Mouse (Mus musculus) forebrain, embryonic 16.5 days (tissue): Measurements from ENCODE around the gene Slfn5. TPM values are rescaled to one million over a fixed set of nuclear protein-coding genes. Genes with fewer than 3 reads are reported as not detected.
A peak's percentile ranks its signal among the peaks of the same experiment; 100 is the strongest.

Experiments used
- ATAC-seq: fragments of 200-750 bp; cut with Nextera tagmentation; 2 replicates; pipeline ENCODE4 v1.8.0; 2017; ENCODE audit warnings: mild to moderate bottlenecking, moderate library complexity
- H3K27ac ChIP-seq: fragments of 300-500 bp; sonication (generic); 2 replicates; pipeline ENCODE4 v1.5.1; 2014; ENCODE audit warnings: low read length, control low read depth
- H3K27me3 ChIP-seq: fragments of 300-500 bp; sonication (generic); replicated peaks from 2 replicates; pipeline ENCODE4 v1.6.1; 2014; ENCODE audit warnings: low read length; ENCODE audit not compliant: control insufficient read depth, insufficient read depth
- H3K36me3 ChIP-seq: fragments of 300-500 bp; sonication (generic); 2 replicates; pipeline ENCODE4 v1.6.1; 2014; ENCODE audit not compliant: control insufficient read depth, insufficient read depth
- H3K4me1 ChIP-seq: fragments of 300-500 bp; sonication (generic); replicated peaks from 2 replicates; pipeline ENCODE4 v1.6.1; 2014; ENCODE audit warnings: low read length; ENCODE audit not compliant: control insufficient read depth, insufficient read depth
- H3K4me2 ChIP-seq: fragments of 300-500 bp; sonication (generic); 2 replicates; pipeline ENCODE4 v1.6.1; 2014; ENCODE audit warnings: mild to moderate bottlenecking, low read length, control low read depth
- H3K4me3 ChIP-seq: fragments of 300-500 bp; sonication (generic); replicated peaks from 2 replicates; pipeline ENCODE4 v1.5.1; 2014; ENCODE audit warnings: mild to moderate bottlenecking, low read length, control low read depth
- H3K9ac ChIP-seq: fragments of 300-500 bp; sonication (generic); replicated peaks from 2 replicates; pipeline ENCODE4 v1.6.1; 2014; ENCODE audit warnings: low read depth, low read length, control low read depth
- H3K9me3 ChIP-seq: fragments of 300-500 bp; sonication (generic); 2 replicates; pipeline ENCODE4 v1.6.1; 2016; ENCODE audit warnings: low read length; ENCODE audit not compliant: control insufficient read depth
- WGBS: fragments of 180-500 bp; shearing (Covaris S2); extraction: QIAGEN DNeasy Blood & Tissue Kit; methylation state at CpG from one replicate; pipeline ENCODE4 v1.1.7; 2014; 5-methylcytosine and 5-hydroxymethylcytosine counted together
- polyA plus RNA-seq: library from polyadenylated mRNA; unstranded; fragments of >200 nt; fragmentation: Nextera tagmentation; extraction: Ambion mirVana; gene quantifications from 2 replicates; pipeline ENCODE4 v1.2.1, GENCODE M21; 2015

The Slfn5 gene
- polyA plus RNA-seq, 1 experiment from 2014 or later = 1.8 TPM

- Histone ChIP-seq H3K27me3 (peaks cover 40% of the 10 kb centered on the region), H3K36me3 (no peaks in the 10 kb centered on the region)
These were observed 18.0 kb upstream of the Slfn5 start for GRCm38 (mm10) chr11:82933186-82933585.

GRCm38 (mm10) chr11:82943336-82943735 is 7.8 kb upstream of the Slfn5 start:
- no peaks in the 10 kb centered on the region for H3K4me1 ChIP-seq
- no peak for ATAC-seq
- H3K4me2 ChIP-seq = no peak overlapping the region
- no peak overlapping the region for H3K9ac ChIP-seq
- H3K27me3 ChIP-seq = no peaks in the 10 kb centered on the region; the same call in 1 of the 2 replicates
- H3K27ac ChIP-seq = no peak overlapping the region
- H3K36me3 ChIP-seq = no peaks in the 10 kb centered on the region
- no peak overlapping the region for H3K4me3 ChIP-seq
- H3K9me3 ChIP-seq = no peaks in the 10 kb centered on the region
- 85% methylated on average over 6 of the region's 6 CpGs for WGBS

More at GRCm38 (mm10) chr11:82933186-82933585, 18.0 kb upstream of the Slfn5 start:
- H3K4me2 ChIP-seq = peak overlapping the region; percentile 92
- ATAC-seq = no peak
- H3K9me3 ChIP-seq = no peaks in the 10 kb centered on the region
- peaks cover 17% of the 10 kb centered on the region for H3K4me1 ChIP-seq
- no peak overlapping the region; the same call in 1 of the 2 replicates for H3K9ac ChIP-seq
- no peak overlapping the region for H3K27ac ChIP-seq
- WGBS = under 1% methylated on average over 29 of the region's 29 CpGs
- peak overlapping the region; percentile 47 for H3K4me3 ChIP-seq

- Histone ChIP-seq H3K4me3 (no peak overlapping the region), H3K36me3 (no peaks in the 10 kb centered on the region), H3K27me3 (peaks cover 7% of the 10 kb centered on the region), H3K4me1 (no peaks in the 10 kb centered on the region), H3K27ac (no peak overlapping the region), H3K9ac (no peak overlapping the region), H3K9me3 (no peaks in the 10 kb centered on the region), H3K4me2 (no peak overlapping the region)
- ATAC-seq = no peak
- WGBS = 67% methylated on average over 2 of the region's 2 CpGs
These were observed 5.5 kb upstream of the Slfn5 start for GRCm38 (mm10) chr11:82945636-82946035.

DNA sequence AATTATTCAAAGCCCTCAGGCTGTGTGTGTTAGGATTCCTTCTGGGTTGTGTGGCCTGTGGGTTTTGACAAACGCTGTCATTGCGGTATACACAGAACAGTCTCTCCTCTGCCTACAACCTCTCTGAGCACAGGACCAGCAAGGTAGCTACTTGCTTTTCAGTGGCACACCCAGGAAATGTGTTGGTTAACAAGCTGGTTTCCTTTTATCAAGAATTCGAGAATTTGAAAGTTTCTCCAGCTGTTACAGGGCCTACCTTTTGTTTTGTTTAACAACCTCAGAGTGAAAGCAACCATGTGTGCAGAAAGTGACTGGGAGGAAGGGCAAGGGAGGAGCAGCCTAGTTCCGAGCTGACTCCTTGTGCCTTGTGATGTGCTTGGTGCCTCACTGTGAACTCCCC is 3.7 kb upstream of the Slfn5 start:
- ATAC-seq = no peak
- Histone ChIP-seq H3K4me3 (no peak overlapping the region), H3K27ac (no peak overlapping the region), H3K9me3 (no peaks in the 10 kb centered on the region), H3K36me3 (no peaks in the 10 kb centered on the region), H3K4me2 (no peak overlapping the region), H3K4me1 (no peaks in the 10 kb centered on the region), H3K9ac (no peak overlapping the region), H3K27me3 (peaks cover 23% of the 10 kb centered on the region)
- WGBS = 40% methylated on average over 4 of the region's 4 CpGs

DNA sequence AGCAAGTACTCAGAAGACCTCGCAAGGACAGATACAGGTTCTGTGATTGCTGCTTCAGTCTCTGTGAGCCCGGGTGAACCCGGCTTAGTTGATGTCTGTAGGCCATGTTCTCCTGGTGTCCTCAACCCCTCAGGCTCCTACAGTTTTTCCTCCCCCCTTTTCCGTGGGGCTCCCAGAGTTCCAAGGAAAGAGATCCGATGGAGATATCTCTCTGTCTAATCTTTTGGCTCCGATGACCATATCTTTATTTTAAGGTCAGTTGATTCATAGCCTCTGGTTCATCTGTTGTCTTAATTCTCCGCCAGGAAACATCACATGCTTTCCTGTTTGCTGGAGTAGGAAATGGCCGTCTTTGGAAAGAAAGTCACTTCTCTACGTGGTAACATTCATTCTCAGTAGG is 2.1 kb upstream of the Slfn5 start:
- Histone ChIP-seq H3K36me3 (no peaks in the 10 kb centered on the region), H3K9me3 (no peaks in the 10 kb centered on the region), H3K4me3 (no peak overlapping the region), H3K9ac (no peak overlapping the region), H3K4me2 (no peak overlapping the region), H3K4me1 (no peaks in the 10 kb centered on the region), H3K27me3 (peaks cover 35% of the 10 kb centered on the region), H3K27ac (no peak overlapping the region)
- WGBS = 86% methylated on average over 9 of the region's 9 CpGs
- ATAC-seq = no peak

DNA sequence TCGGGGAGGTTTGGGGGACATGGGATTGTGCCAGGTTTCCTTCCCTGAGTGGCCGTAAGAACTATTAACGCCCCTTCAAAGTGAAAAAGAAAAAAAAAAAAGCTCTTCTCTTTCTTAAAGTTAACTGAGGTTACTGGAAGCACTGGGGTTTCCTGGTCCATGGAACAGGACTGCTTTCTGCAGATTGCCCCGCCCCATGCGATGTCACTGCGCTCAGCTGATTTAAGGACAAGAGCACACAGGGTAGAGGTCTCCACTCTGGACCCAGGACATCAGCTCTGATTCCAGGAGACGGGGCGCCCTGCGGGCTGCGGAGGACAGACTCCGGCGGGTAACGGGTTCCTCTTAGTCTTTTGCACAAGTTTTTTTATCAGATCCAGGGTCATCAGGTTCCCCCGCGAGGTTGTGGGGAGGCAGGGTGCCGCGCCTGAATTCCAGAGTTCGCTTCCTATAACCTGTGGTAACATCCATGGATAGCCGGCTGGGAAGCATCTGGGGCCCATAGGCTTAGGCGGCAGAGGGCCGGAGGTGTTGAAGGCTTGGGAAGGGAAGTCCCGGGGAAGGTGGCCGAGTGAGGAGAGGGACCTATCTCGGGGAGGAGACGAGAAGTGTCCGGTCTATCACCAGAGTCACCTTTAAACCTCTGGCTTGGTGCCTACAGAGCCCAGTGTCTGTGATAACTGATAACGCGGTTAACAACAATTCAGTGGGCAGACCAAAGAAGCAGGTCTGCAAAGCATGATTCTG is 889 bp downstream of the Slfn5 start:
- no peak overlapping the region for H3K9ac ChIP-seq

DNA sequence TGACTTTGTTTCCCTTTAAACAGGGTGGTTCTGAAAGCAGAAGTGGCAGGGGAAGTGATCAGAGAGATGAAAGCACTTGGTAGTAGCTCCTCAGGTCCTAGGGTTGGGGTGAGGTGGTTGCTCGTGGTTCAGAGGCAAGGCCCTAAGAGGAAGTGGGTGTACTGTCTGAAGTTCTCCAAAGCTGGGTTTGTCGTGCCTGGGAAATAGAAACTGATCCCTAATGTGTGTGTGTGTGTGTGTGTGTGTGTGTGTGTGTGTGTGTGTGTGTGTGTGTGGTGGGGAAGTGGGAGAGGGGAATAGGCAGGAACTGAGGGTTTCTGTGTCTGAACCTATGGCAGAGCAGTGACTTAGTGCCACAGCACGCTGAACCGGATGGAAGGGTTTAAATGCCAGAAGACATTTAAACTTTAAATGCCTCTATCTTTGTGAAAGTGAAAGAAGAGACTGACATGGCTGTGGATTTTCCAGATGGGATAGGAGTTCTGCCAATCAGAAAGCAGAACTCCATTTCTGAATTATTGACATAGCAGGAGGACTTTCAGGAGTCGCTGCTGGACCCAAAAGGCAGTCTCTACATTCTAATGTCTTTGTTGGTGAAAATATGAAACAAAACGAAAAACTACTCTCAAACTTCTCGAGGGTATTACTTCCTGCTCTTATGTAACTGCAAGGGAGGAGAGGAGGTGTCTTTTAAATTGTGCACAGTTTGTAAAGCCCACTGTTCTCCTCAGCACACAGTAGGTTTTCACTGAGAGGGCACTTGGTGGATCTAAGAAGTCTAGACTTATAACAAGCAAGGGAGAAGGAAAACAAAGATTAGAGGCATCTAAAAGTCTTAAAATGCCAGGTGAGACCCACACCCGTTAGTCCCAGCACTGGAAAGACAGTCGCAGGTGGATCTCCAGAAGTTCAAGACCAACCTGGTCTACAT is 1.7 kb downstream of the Slfn5 start:
- Histone ChIP-seq H3K36me3 (no peaks in the 10 kb centered on the region), H3K27me3 (peaks cover 35% of the 10 kb centered on the region), H3K9me3 (no peaks in the 10 kb centered on the region), H3K4me3 (no peak overlapping the region), H3K27ac (no peak overlapping the region), H3K4me2 (no peak overlapping the region), H3K9ac (no peak overlapping the region), H3K4me1 (no peaks in the 10 kb centered on the region)
- WGBS = 68% methylated on average over 9 of the region's 9 CpGs
- ATAC-seq = no peak

More for the DNA sequence above, 889 bp downstream of the Slfn5 start:
- Histone ChIP-seq H3K4me3 (no peak overlapping the region), H3K36me3 (no peaks in the 10 kb centered on the region), H3K27ac (no peak overlapping the region), H3K4me2 (0 out of 2 replicates have a peak overlapping the region, but pooled peaks have one; percentile 2), H3K27me3 (peaks cover 35% of the 10 kb centered on the region), H3K9me3 (no peaks in the 10 kb centered on the region), H3K4me1 (no peaks in the 10 kb centered on the region)
- 9% methylated on average over 28 of the region's 28 CpGs for WGBS
- ATAC-seq = no peak

DNA sequence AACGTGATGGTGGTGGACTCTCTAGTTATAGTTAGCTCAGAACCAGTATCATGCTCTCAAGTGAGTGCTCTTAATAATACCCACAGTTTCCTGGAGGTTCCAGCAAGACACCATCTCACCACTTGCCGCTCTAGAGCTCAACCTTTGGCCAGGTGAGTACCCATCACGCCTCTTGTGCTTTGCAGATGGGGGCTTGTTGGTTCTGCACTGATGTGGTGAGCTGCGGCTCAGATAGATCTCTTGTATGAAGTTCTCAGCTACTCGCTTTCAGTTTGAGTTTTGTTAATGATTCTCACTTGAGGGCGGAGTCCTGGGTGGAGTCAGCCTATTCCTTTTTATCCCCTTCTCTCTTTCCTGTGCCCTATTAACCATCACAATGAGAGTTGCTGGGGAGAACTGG is 3.5 kb downstream of the Slfn5 start:
- Histone ChIP-seq H3K4me3 (no peak overlapping the region), H3K27ac (no peak overlapping the region), H3K36me3 (no peaks in the 10 kb centered on the region), H3K4me1 (no peaks in the 10 kb centered on the region), H3K27me3 (peaks cover 35% of the 10 kb centered on the region), H3K9ac (no peak overlapping the region), H3K9me3 (no peaks in the 10 kb centered on the region), H3K4me2 (no peak overlapping the region)
- ATAC-seq = no peak
- 82% methylated on average over 6 of the region's 6 CpGs for WGBS

GRCm38 (mm10) chr11:82956925-82957324 is 5.8 kb downstream of the Slfn5 start:
- H3K9me3 ChIP-seq = no peaks in the 10 kb centered on the region
- no peak for ATAC-seq
- no peaks in the 10 kb centered on the region for H3K4me1 ChIP-seq
- H3K27me3 ChIP-seq = peaks cover 18% of the 10 kb centered on the region
- no peak overlapping the region for H3K4me3 ChIP-seq
- 86% methylated on average over 10 of the region's 10 CpGs for WGBS
- H3K27ac ChIP-seq = no peak overlapping the region
- no peak overlapping the region for H3K4me2 ChIP-seq
- H3K36me3 ChIP-seq = no peaks in the 10 kb centered on the region
- no peak overlapping the region for H3K9ac ChIP-seq
